28 mouse cellular contexts compared by ENCODE assay signal in genomic region chr10:81247804-81248203, GRCm38 (mm10). TPM values are rescaled to one million over a fixed set of nuclear protein-coding genes. Genes with fewer than 3 reads are reported as not detected.
A peak's percentile ranks its signal among the peaks of the same experiment; 100 is the strongest.
DNase-seq lines count a peak whose midpoint lies in the region; ATAC-seq lines count a peak whose summit lies in the region.
"Had no signal": no experiment of that assay in that cellular context is flagged by ENCODE, and none has a peak within 500 bp of the region (broad histone marks: within the 10 kb centered on the region; RNA-seq: fewer than 3 reads in every experiment).

No protein-coding gene starts in this region.

- H3K9ac ChIP-seq in intestine, embryonic 16.5 days (ENCODE audit: low read depth, low read length), result no peak overlapping the region
- no peak overlapping the region for H3K9ac ChIP-seq in intestine, embryonic 15.5 days
- H3K9ac ChIP-seq: embryonic facial prominence, embryonic 15.5 days; forebrain, embryonic 13.5 days; liver, embryonic 15.5 days; lung, embryonic 15.5 days; neural tube, embryonic 13.5 days had no signal

- H3K4me2 ChIP-seq in intestine, embryonic 16.5 days (ENCODE audit: low read depth, low read length), result no peak overlapping the region
- H3K4me2 ChIP-seq in intestine, embryonic 15.5 days (replicated peaks), result no peak overlapping the region
- H3K4me2 ChIP-seq: embryonic facial prominence, embryonic 15.5 days; forebrain, embryonic 13.5 days; liver, embryonic 15.5 days; lung, embryonic 15.5 days; midbrain, embryonic 11.5 days; neural tube, embryonic 13.5 days had no signal

- 0 out of 2 replicates have a peak, but pooled peaks cover 3% of the 10 kb centered on the region for H3K4me1 ChIP-seq in intestine, embryonic 16.5 days (ENCODE audit: control insufficient read depth, insufficient read depth, low read length)
- H3K4me1 ChIP-seq in intestine, embryonic 15.5 days (replicated peaks), result peaks cover 12% of the 10 kb centered on the region
- H3K4me1 ChIP-seq in heart, embryonic 10.5 days, result peaks cover 35% of the 10 kb centered on the region
- H3K4me1 ChIP-seq: lung, embryonic 15.5 days had no signal

- 74% methylated on average over 2 of the region's 2 CpGs for WGBS in intestine, embryonic 16.5 days
- 79% methylated on average over 2 of the region's 2 CpGs for WGBS in intestine, embryonic 15.5 days
- 98% methylated on average over 2 of the region's 2 CpGs for WGBS in heart, embryonic 10.5 days

- DNase-seq in thymus, postnatal 0 days (ENCODE audit: low spot score), result peak; percentile 73
- no peak for DNase-seq in thymus, postnatal 10 days (ENCODE audit: low spot score in 2 of 2)
- peak; percentile 44 for DNase-seq in thymus, postnatal 25 days
- no peak for DNase-seq in heart, embryonic 10.5 days (ENCODE audit: low spot score)
- DNase-seq in adrenal gland, postnatal 36 days, result no peak
- DNase-seq: adrenal gland, adult 8-10 months; cerebellum, adult 8-10 months; cerebellum, postnatal 25 days; gastrocnemius, postnatal 10 days; heart, postnatal 14 days; kidney, adult 8-10 months; layer of hippocampus, postnatal 36 days; left cerebral cortex, postnatal 4 days had no signal

- no peaks in the 10 kb centered on the region for H3K9me3 ChIP-seq in intestine, embryonic 16.5 days (ENCODE audit: control insufficient read depth, low read length)
- no peaks in the 10 kb centered on the region for H3K9me3 ChIP-seq in intestine, embryonic 15.5 days
- no peaks in the 10 kb centered on the region for H3K9me3 ChIP-seq in heart, embryonic 10.5 days
- H3K9me3 ChIP-seq: embryonic facial prominence, embryonic 10.5 days; embryonic facial prominence, embryonic 15.5 days; forebrain, embryonic 13.5 days; hindbrain, embryonic 10.5 days; liver, embryonic 15.5 days; lung, embryonic 15.5 days; neural tube, embryonic 13.5 days had no signal

- no peaks in the 10 kb centered on the region for H3K36me3 ChIP-seq in intestine, embryonic 16.5 days (ENCODE audit: control insufficient read depth, insufficient read depth, low read length)
- H3K36me3 ChIP-seq in intestine, embryonic 15.5 days, result no peaks in the 10 kb centered on the region
- H3K36me3 ChIP-seq in heart, embryonic 10.5 days, result no peaks in the 10 kb centered on the region
- H3K36me3 ChIP-seq: embryonic facial prominence, embryonic 10.5 days; hindbrain, embryonic 10.5 days; liver, embryonic 15.5 days; lung, embryonic 15.5 days had no signal

- peaks cover 14% of the 10 kb centered on the region for H3K27me3 ChIP-seq in intestine, embryonic 16.5 days (replicated peaks; ENCODE audit: control insufficient read depth, insufficient read depth, low read length)
- peaks cover 20% of the 10 kb centered on the region for H3K27me3 ChIP-seq in intestine, embryonic 15.5 days (replicated peaks)
- peaks cover 86% of the 10 kb centered on the region for H3K27me3 ChIP-seq in heart, embryonic 10.5 days (ENCODE audit: insufficient read depth, poor library complexity, severe bottlenecking)

- peak; percentile 20 for ATAC-seq in intestine, embryonic 16.5 days
- ATAC-seq in intestine, embryonic 15.5 days, result no peak
- ATAC-seq in inflammation-experienced regulatory T-cells, adult 6 months, result peak; percentile 70
- ATAC-seq: forebrain, embryonic 13.5 days; midbrain, embryonic 16.5 days had no signal

- no peak overlapping the region for H3K27ac ChIP-seq in intestine, embryonic 16.5 days (ENCODE audit: low read length)
- H3K27ac ChIP-seq in intestine, embryonic 15.5 days, result no peak overlapping the region
- H3K27ac ChIP-seq in heart, embryonic 10.5 days, result no peak overlapping the region
- H3K27ac ChIP-seq: embryonic facial prominence, embryonic 10.5 days; embryonic facial prominence, embryonic 15.5 days; forebrain, embryonic 13.5 days; hindbrain, embryonic 10.5 days; kidney, postnatal 0 days; liver, embryonic 15.5 days; lung, embryonic 15.5 days; neural tube, embryonic 13.5 days had no signal

- no peak overlapping the region for H3K4me3 ChIP-seq in intestine, embryonic 16.5 days (ENCODE audit: low read length)
- H3K4me3 ChIP-seq in intestine, embryonic 15.5 days (replicated peaks), result no peak overlapping the region
- no peak overlapping the region for H3K4me3 ChIP-seq in heart, embryonic 10.5 days
- H3K4me3 ChIP-seq: embryonic facial prominence, embryonic 15.5 days; forebrain, embryonic 13.5 days; hindbrain, embryonic 10.5 days; liver, embryonic 15.5 days; lung, embryonic 15.5 days; myocyte; neural tube, embryonic 13.5 days had no signal

RNA-seq across cellular contexts. Expression of gene Matk, which starts 4.9 kb away (rescaled TPM):
- polyA plus RNA-seq in intestine, embryonic 16.5 days (2015; fragmentation: Nextera tagmentation; extraction: Ambion mirVana), result 2.0 and 2.3 TPM in 2 replicates
- polyA plus RNA-seq in intestine, embryonic 15.5 days (2015; fragmentation: Nextera tagmentation; extraction: Ambion mirVana), result 2.2 and 2.4 TPM in 2 replicates
- 17.7 and 19.3 TPM in 2 replicates for polyA plus RNA-seq in thymus, postnatal 0 days (2015; fragmentation: Nextera tagmentation; extraction: Ambion mirVana)
- 10 to 100 TPM; 30.1 to 68.1 (median 64.4) TPM for polyA plus RNA-seq in inflammation-experienced regulatory T-cells, adult 6 months (2017; shearing (Covaris generic))
- polyA plus RNA-seq in heart, embryonic 10.5 days (2016; fragmentation: Nextera tagmentation; extraction: Ambion mirVana), result 1.2 and 2.2 TPM in 2 replicates
- under 1 TPM; 0.36 to 0.86 TPM for total RNA-seq in adrenal gland, postnatal 36 days (2021)

RNA-seq across cellular contexts. Expression of gene Zfr2, which starts 14.8 kb away (rescaled TPM):
- polyA plus RNA-seq in intestine, embryonic 16.5 days (2015; fragmentation: Nextera tagmentation; extraction: Ambion mirVana), result 7.1 and 8.0 TPM in 2 replicates
- 7.9 and 9.2 TPM in 2 replicates for polyA plus RNA-seq in intestine, embryonic 15.5 days (2015; fragmentation: Nextera tagmentation; extraction: Ambion mirVana)
- polyA plus RNA-seq in thymus, postnatal 0 days (2015; fragmentation: Nextera tagmentation; extraction: Ambion mirVana), result 0.81 and 1.7 TPM in 2 replicates
- 1 to 10 TPM in 1 of 3 experiments, under 1 TPM in 2; 0.20 to 1.0 (median 0.37) TPM for polyA plus RNA-seq in inflammation-experienced regulatory T-cells, adult 6 months (2017; shearing (Covaris generic))
- 4.9 and 5.6 TPM in 2 replicates for polyA plus RNA-seq in heart, embryonic 10.5 days (2016; fragmentation: Nextera tagmentation; extraction: Ambion mirVana)
- 10 to 100 TPM in 1 of 2 experiments, 1 to 10 TPM in 1; 9.2 to 14.2 TPM for total RNA-seq in adrenal gland, postnatal 36 days (2021)

RNA-seq across cellular contexts. Expression of gene Atcay, which starts 17.2 kb away (rescaled TPM):
- polyA plus RNA-seq in intestine, embryonic 16.5 days (2015; fragmentation: Nextera tagmentation; extraction: Ambion mirVana), result 1.4 and 1.5 TPM in 2 replicates
- 1.7 TPM in 2 replicates for polyA plus RNA-seq in intestine, embryonic 15.5 days (2015; fragmentation: Nextera tagmentation; extraction: Ambion mirVana)
- polyA plus RNA-seq in thymus, postnatal 0 days (2015; fragmentation: Nextera tagmentation; extraction: Ambion mirVana), result 0.62 and 0.70 TPM in 2 replicates
- 10 to 100 TPM in 1 of 3 experiments, 1 to 10 TPM in 2; 4.8 to 12.6 (median 5.1) TPM for polyA plus RNA-seq in inflammation-experienced regulatory T-cells, adult 6 months (2017; shearing (Covaris generic))
- polyA plus RNA-seq in heart, embryonic 10.5 days (2016; fragmentation: Nextera tagmentation; extraction: Ambion mirVana), result 0.28 and 0.37 TPM in 2 replicates
- 1 to 10 TPM; 1.5 to 2.6 TPM for total RNA-seq in adrenal gland, postnatal 36 days (2021)
- total RNA-seq: megakaryocyte progenitor cell, adult 5-6 weeks had no signal
- polyA plus RNA-seq: liver, embryonic 15.5 days had no signal

RNA-seq across cellular contexts. Expression of gene Mrpl54, which starts 18.9 kb away (rescaled TPM):
- 240 and 249 TPM in 2 replicates for polyA plus RNA-seq in intestine, embryonic 16.5 days (2015; fragmentation: Nextera tagmentation; extraction: Ambion mirVana)
- polyA plus RNA-seq in intestine, embryonic 15.5 days (2015; fragmentation: Nextera tagmentation; extraction: Ambion mirVana), result 242 and 245 TPM in 2 replicates
- polyA plus RNA-seq in thymus, postnatal 0 days (2015; fragmentation: Nextera tagmentation; extraction: Ambion mirVana), result 216 and 225 TPM in 2 replicates
- polyA plus RNA-seq in inflammation-experienced regulatory T-cells, adult 6 months (2017; shearing (Covaris generic)), result 100 to 1,000 TPM; 111 to 148 (median 127) TPM
- 284 and 285 TPM in 2 replicates for polyA plus RNA-seq in heart, embryonic 10.5 days (2016; fragmentation: Nextera tagmentation; extraction: Ambion mirVana)
- total RNA-seq in adrenal gland, postnatal 36 days (2021), result 100 to 1,000 TPM; 121 to 141 TPM

RNA-seq across cellular contexts. Expression of gene Apba3, which starts 19.0 kb away (rescaled TPM):
- 72.2 and 83.1 TPM in 2 replicates for polyA plus RNA-seq in intestine, embryonic 16.5 days (2015; fragmentation: Nextera tagmentation; extraction: Ambion mirVana)
- polyA plus RNA-seq in intestine, embryonic 15.5 days (2015; fragmentation: Nextera tagmentation; extraction: Ambion mirVana), result 55.1 and 69.2 TPM in 2 replicates
- 34.8 and 38.7 TPM in 2 replicates for polyA plus RNA-seq in thymus, postnatal 0 days (2015; fragmentation: Nextera tagmentation; extraction: Ambion mirVana)
- polyA plus RNA-seq in inflammation-experienced regulatory T-cells, adult 6 months (2017; shearing (Covaris generic)), result 10 to 100 TPM in 2 of 3 experiments, 1 to 10 TPM in 1; 9.9 to 12.4 (median 12.3) TPM
- polyA plus RNA-seq in heart, embryonic 10.5 days (2016; fragmentation: Nextera tagmentation; extraction: Ambion mirVana), result 56.5 and 57.0 TPM in 2 replicates
- 100 to 1,000 TPM in 1 of 2 experiments, 10 to 100 TPM in 1; 78.8 to 109 TPM for total RNA-seq in adrenal gland, postnatal 36 days (2021)

Comparison
In these comparisons a context has a peak if more than half of its experiments do, and no peak if none do; other contexts are left out.
1. DNase-seq: peak in thymus, postnatal 0 days (single experiment) and thymus, postnatal 25 days (single experiment); none in thymus, postnatal 10 days (0 of 2), heart, embryonic 10.5 days (single experiment) and adrenal gland, postnatal 36 days (0 of 2).